Mouse (Mus musculus) liver, adult 2 months (tissue): ENCODE results near the gene Mbd4. TPM values are rescaled to one million over a fixed set of nuclear protein-coding genes. Genes with fewer than 3 reads are reported as not detected.
"Not testable (repeated sequence)": the region's sequence is repeated elsewhere in the genome, so short reads cannot be mapped to it uniquely, and the experiment has no call there.

ENCODE experiments used
- DNase-seq: peaks from one replicate; pipeline ENCODE4 v3.0.0-alpha.2; 2011; ENCODE audit warnings: low read depth, low spot score; ENCODE audit errors: extremely low read depth
- H3K27ac ChIP-seq: fragments of 200-500 bp; replicated peaks from 2 replicates; pipeline ENCODE4 v1.5.1; 2012; ENCODE audit warnings: low read depth, mild to moderate bottlenecking, control low read depth, inconsistent platforms, low read length; ENCODE audit not compliant: insufficient read depth
- H3K27me3 ChIP-seq: fragments of 200-500 bp; 2 replicates; pipeline ENCODE4 v1.6.1; 2012; ENCODE audit warnings: mild to moderate bottlenecking, moderate library complexity, low read length, inconsistent platforms; ENCODE audit not compliant: control insufficient read depth, insufficient read depth
- H3K36me3 ChIP-seq: fragments of 200-500 bp; 2 replicates; pipeline ENCODE4 v1.6.1; 2012; ENCODE audit warnings: low read length, inconsistent platforms; ENCODE audit not compliant: control insufficient read depth, insufficient read depth
- H3K4me1 ChIP-seq: fragments of 200-500 bp; 2 replicates; pipeline ENCODE4 v1.6.1; 2011; ENCODE audit warnings: low read length; ENCODE audit not compliant: control insufficient read depth, insufficient read depth
- H3K4me3 ChIP-seq: fragments of 200-500 bp; 2 replicates; pipeline ENCODE4 v1.5.1; 2011; ENCODE audit warnings: low read depth, mild to moderate bottlenecking, control low read depth, low read length, moderate library complexity; ENCODE audit not compliant: insufficient read depth
- H3K79me2 ChIP-seq: fragments of 200-500 bp; 2 replicates; pipeline ENCODE4 v1.6.1; 2012; ENCODE audit warnings: inconsistent platforms, mild to moderate bottlenecking, low read length, moderate library complexity; ENCODE audit not compliant: control insufficient read depth, insufficient read depth
- H3K9ac ChIP-seq: fragments of 200-500 bp; 2 replicates; pipeline ENCODE4 v1.6.1; 2012; ENCODE audit warnings: low read depth, mild to moderate bottlenecking, control low read depth, inconsistent platforms, low read length
- CTCF ChIP-seq: fragments of 200-500 bp; IDR thresholded peaks from 2 replicates; pipeline ENCODE4 v1.5.1; 2011; ENCODE audit warnings: low read depth, low read length, control low read depth
- POLR2A ChIP-seq: fragments of 200-500 bp; IDR thresholded peaks from 2 replicates; pipeline ENCODE4 v1.6.1; 2011; ENCODE audit warnings: low read length, control low read depth; ENCODE audit not compliant: insufficient read depth; ENCODE audit errors: extremely low read depth
- WGBS: fragments of 180-500 bp; shearing (Covaris S2); methylation state at CpG from one replicate; pipeline ENCODE4 v1.1.7; 2018; 5-methylcytosine and 5-hydroxymethylcytosine counted together
- polyA plus RNA-seq: library from polyadenylated mRNA; depleted of rRNA; stranded (reverse); fragments of >200 nt; gene quantifications from 2 replicates; pipeline ENCODE4 v1.2.3, GENCODE M21; 2012
- total RNA-seq: library from RNA; depleted of rRNA; stranded (reverse); fragments of >200 nt; gene quantifications from 2 replicates; pipeline ENCODE4 v1.2.3, GENCODE M21; 2014

Mbd4 gene
- total and polyA plus RNA-seq, 2 experiments: 0.31 to 1.8 TPM

GRCm38 (mm10) chr6:115877239-115877638 is 24.1 kb upstream of the Mbd4 start:
- no peak overlapping the region for H3K4me3 ChIP-seq
- no peaks in the 10 kb centered on the region for H3K27me3 ChIP-seq
- no peak overlapping the region for H3K27ac ChIP-seq
- WGBS: 87% methylated on average over 2 of the region's 2 CpGs
- peaks cover 6% of the 10 kb centered on the region; the same call in 1 of the 2 replicates for H3K4me1 ChIP-seq
- no peak for TF ChIP-seq CTCF
- no peak for TF ChIP-seq POLR2A
- H3K36me3 ChIP-seq: peaks cover 1% of the 10 kb centered on the region; the same call in 1 of the 2 replicates
- no peak for DNase-seq
- H3K79me2 ChIP-seq: no peaks in the 10 kb centered on the region
- H3K9ac ChIP-seq: no peak overlapping the region

DNA sequence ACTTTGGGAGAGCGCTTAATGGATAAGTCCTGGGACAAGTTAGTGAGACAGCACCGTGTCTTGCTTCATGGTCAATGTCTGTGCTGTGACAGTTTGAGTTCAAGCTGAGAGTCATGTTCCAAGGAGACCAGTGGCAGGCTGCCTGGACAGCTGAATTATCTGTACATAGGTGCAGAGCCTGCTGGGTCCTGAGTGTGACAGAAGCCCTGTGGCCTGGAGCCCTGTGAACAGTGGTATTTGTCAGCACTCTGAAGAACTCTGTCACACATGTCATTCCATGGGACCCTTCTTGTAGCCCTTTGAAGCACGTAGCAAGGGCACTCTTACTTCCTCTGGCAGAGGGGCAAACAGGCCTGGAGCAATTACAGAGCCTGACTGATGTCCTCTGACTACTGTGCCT is 18.1 kb upstream of the Mbd4 start:
- H3K9ac ChIP-seq, H3K79me2 ChIP-seq, H3K4me3 ChIP-seq, DNase-seq, H3K4me1 ChIP-seq, H3K27ac ChIP-seq, H3K27me3 ChIP-seq, H3K36me3 ChIP-seq: not testable (repeated sequence)
- no CpG with 5 or more reads among the region's 3 CpGs for WGBS

DNA sequence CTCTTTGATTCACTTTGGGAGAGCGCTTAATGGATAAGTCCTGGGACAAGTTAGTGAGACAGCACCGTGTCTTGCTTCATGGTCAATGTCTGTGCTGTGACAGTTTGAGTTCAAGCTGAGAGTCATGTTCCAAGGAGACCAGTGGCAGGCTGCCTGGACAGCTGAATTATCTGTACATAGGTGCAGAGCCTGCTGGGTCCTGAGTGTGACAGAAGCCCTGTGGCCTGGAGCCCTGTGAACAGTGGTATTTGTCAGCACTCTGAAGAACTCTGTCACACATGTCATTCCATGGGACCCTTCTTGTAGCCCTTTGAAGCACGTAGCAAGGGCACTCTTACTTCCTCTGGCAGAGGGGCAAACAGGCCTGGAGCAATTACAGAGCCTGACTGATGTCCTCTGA is 14.0 kb upstream of the Mbd4 start:
- no CpG with 5 or more reads among the region's 3 CpGs for WGBS
- not testable (repeated sequence) for H3K4me3 ChIP-seq, H3K79me2 ChIP-seq, H3K4me1 ChIP-seq, H3K9ac ChIP-seq, H3K27ac ChIP-seq, DNase-seq, H3K27me3 ChIP-seq, H3K36me3 ChIP-seq

DNA sequence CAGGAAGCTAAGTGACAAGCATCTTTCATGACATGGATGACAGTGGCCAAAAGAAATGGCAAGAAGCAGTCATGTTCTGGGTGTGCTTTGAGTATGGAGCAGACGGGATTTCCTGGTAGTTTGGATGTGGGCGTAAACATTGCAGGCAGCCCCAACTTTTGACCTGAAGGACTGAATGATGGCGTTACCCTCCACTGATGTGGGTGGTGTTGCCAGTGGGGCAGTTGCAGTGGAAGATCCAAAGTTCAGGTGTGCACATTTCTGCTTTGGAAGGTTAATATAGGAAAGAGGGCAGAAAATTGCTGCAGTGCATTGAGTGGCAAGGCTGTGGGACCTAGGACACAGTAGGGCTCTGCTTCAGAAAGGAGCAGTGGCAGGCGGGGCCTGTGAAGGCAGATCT is 12.1 kb upstream of the Mbd4 start:
- Histone ChIP-seq H3K4me1 (peaks cover 7% of the 10 kb centered on the region; the same call in 1 of the 2 replicates), H3K27ac (no peak overlapping the region), H3K79me2 (no peaks in the 10 kb centered on the region), H3K4me3 (no peak overlapping the region), H3K36me3 (no peaks in the 10 kb centered on the region), H3K27me3 (no peaks in the 10 kb centered on the region), H3K9ac (no peak overlapping the region)
- 47% methylated on average over 4 of the region's 4 CpGs for WGBS
- peak; percentile 68 for DNase-seq
- TF ChIP-seq CTCF: no peak
- no peak for TF ChIP-seq POLR2A

DNA sequence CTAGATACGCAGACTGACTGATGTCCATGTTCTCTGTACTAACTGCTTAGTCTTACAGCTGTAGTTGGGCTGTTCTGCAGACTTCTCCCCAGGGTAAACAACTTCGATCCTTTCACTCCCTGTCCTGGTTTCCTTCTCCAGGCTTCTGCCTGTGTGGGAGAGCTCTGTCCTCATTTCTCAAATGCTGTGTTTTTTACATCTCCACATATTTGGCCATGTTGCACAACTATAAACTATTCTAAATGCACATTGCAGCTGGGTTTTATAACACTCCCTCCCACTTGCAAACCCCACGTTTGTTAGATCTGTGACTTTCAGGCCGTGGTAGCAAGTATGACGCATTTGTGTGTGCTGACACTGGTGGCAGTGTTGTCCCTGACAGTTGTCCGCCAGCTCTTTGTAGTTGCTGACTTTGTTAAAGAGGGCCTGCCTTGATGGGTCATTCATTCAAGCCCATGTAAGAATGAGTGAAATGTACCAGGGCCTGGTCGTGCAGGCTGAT is 10.2 kb upstream of the Mbd4 start:
- peak overlapping the region; percentile 16; the same call in 1 of the 2 replicates for H3K27ac ChIP-seq
- no peak overlapping the region for H3K9ac ChIP-seq
- no peaks in the 10 kb centered on the region for H3K79me2 ChIP-seq
- no peaks in the 10 kb centered on the region for H3K36me3 ChIP-seq
- no peak for DNase-seq
- no peaks in the 10 kb centered on the region for H3K27me3 ChIP-seq
- peaks cover 12% of the 10 kb centered on the region; the same call in 1 of the 2 replicates for H3K4me1 ChIP-seq
- 53% methylated on average over 7 of the region's 7 CpGs for WGBS
- TF ChIP-seq CTCF: no peak
- TF ChIP-seq POLR2A: no peak
- H3K4me3 ChIP-seq: no peak overlapping the region

DNA sequence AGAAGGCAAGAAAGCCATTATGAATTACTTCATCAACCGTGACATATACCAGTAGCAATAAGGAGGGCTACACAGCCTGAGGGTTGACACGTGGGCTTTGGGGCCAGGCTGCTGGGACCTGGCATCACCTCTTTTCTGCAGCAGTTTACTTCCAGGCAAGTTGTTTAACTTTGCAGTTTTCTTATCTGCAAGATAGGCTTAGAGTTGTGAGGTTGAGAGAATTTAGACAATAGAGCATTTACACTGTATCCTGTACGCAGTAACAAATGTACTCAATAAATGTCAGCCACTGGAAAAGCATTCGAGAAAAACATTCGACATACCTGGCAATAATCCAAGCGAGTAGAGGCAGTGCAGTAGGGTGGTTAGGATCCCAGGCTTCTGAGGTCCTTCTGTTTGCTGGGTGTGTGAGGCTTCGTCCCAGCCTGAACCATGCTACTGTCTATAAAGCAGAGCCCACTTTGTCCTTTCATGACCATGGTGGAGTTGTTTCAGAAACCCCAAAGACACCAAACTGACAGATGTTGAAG is 6.9 kb upstream of the Mbd4 start:
- Histone ChIP-seq H3K27ac (0 out of 2 replicates have a peak overlapping the region, but pooled peaks have one; percentile 15), H3K4me3 (no peak overlapping the region), H3K9ac (no peak overlapping the region), H3K79me2 (no peaks in the 10 kb centered on the region), H3K27me3 (no peaks in the 10 kb centered on the region), H3K36me3 (no peaks in the 10 kb centered on the region), H3K4me1 (peaks cover 9% of the 10 kb centered on the region; the same call in 1 of the 2 replicates)
- DNase-seq: no peak
- WGBS: 61% methylated on average over 7 of the region's 7 CpGs
- TF ChIP-seq CTCF: no peak
- no peak for TF ChIP-seq POLR2A
